Mouse (Mus musculus): ENCODE results near the gene Acsl1.
"Not testable (repeated sequence)": the region's sequence is repeated elsewhere in the genome, so short reads cannot be mapped to it uniquely, and the experiment has no call there.

Acsl1 gene

GRCm38 (mm10) chr8:46559428-46559827 is 88.6 kb downstream of the Acsl1 start:
- DNase-seq (ENCODE audit: low read depth, low spot score) = peak; percentile 57

DNA sequence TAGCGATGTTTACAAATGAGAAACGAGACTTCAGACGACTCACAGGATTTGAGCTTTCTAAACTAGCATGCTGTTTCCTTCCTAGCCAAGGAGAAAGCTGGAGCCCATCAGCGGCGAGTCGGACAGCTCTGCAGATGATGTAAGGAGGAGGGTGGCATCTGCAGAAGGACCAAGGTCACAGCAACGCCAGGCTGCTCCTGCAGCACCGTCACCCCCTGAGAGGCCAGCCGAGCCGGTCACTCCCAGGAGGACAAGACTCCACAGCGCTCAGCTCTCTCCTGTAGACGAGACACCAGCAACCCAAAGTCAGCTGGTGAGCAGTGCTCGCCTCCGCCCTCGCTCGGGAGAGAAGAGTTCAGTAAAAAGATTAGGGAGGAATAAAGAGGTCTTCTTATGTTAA is 91.5 kb downstream of the Acsl1 start:
- no peak for DNase-seq (ENCODE audit: low read depth, low spot score)

DNA sequence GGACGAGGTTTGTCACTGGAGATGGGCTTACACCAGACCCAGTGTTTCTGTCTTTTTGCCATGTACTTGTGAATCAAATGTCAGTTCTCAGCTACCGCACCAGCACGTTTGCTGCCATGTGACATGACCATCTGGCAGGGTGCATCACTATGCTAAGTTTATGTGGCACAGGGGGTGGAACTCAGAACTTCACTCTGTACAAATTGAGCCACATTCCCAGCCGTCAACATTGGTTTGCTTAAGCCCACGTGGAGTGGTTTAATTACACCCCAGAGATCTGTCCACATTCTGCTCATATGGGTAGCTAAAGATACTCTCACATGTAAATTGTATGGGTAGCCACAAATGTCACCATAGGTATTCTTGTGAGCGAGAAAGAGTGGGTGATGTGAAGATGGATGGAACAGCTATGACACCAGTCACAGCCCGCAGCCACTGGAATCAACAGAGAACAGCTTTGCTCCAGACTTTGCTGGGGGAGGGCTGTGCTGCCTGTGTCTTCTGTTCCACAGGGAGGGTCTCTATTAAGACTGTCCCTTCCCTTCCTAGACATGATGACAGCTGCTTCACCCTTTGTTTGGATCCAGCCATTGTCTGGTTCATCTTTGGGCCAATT is 96.2 kb downstream of the Acsl1 start:
- no peak for DNase-seq (ENCODE audit: low read depth, low spot score)

DNA sequence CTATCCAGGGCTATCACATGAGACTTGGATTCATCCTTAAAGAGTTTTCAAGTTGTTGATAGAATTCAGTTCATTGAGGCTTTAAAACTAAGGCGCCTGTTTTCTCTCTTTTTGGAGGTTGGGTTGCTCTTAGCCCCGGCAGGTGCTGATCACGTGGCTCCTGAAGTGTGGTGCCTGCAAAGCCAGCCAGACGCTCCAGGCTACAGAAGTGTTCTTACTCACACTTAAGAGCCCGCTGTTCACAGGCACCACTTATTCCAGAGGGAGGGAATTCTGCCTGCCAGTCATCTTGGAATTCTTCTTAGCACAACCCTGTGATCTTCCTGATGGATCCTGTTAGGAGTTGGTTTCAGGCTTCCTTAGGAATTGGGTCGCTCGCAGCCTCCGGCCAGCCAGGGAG is 97.1 kb downstream of the Acsl1 start:
- DNase-seq (ENCODE audit: low read depth, low spot score) = no peak

- no peak for DNase-seq (ENCODE audit: low read depth, low spot score)
Observed at GRCm38 (mm10) chr8:46568942-46569341, 98.1 kb downstream of the Acsl1 start.

DNA sequence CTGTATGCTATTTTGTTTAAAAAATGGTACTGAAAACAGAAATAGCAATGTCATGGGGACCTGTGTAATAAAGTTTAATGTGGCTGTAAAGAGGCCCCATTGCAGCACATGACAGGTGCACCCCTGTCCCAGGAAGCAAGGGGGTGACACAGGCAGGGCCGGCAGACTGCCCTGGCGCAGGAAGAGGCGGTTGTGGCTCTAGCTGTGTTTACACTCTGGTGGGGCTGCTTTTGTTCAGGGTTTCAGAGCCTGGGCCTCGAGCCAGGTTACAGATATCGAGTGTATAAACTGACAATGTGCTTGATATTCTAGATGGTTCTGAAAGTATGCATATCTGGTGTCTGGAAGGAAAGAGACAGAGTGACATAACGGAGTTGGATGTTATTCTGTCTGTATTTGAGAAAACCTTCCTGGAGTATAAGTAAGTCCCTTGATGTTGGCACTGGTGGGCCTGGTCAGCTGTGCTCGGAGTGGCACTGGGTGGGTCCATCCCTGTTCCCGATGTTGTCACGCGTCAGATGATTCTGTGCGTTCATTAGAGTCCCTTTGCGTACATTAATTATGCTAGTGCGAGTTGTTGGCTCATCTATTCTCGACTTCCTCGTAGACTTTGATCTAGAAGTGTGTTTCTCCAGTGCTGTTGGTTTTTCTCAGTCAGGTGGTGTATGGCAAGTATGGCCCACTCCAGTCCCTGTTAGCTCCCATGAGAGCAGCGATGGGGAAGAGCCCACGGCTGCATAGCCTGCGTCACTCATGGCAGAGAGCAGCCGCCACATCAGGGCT is 99.0 kb downstream of the Acsl1 start:
- no peak for DNase-seq (ENCODE audit: low read depth, low spot score)

- DNase-seq (ENCODE audit: low read depth, low spot score) = no peak
Observed at GRCm38 (mm10) chr8:46570673-46571072, 99.8 kb downstream of the Acsl1 start.

- DNase-seq (ENCODE audit: low read depth, low spot score) = no peak
Observed at GRCm38 (mm10) chr8:46573446-46573845, 102.6 kb downstream of the Acsl1 start.

- no peak for DNase-seq (ENCODE audit: low read depth, low spot score)
Observed at GRCm38 (mm10) chr8:46573964-46574363, 103.1 kb downstream of the Acsl1 start.

- DNase-seq (ENCODE audit: low read depth, low spot score) = no peak
Observed at GRCm38 (mm10) chr8:46578794-46579193, 108.0 kb downstream of the Acsl1 start.

- DNase-seq (ENCODE audit: low read depth, low spot score) = not testable (repeated sequence)
Observed at GRCm38 (mm10) chr8:46584328-46584727, 113.5 kb downstream of the Acsl1 start.

GRCm38 (mm10) chr8:46585576-46585975 is 114.7 kb downstream of the Acsl1 start:
- no peak for DNase-seq (ENCODE audit: low read depth, low spot score)
